Mouse (Mus musculus): Measurements from ENCODE around the gene Rps6kc1.

GRCm38 (mm10) chr1:190846956-190847355, 64.6 kb downstream of the Rps6kc1 start:
- TF ChIP-seq CTCF (IDR thresholded peaks at IDR 0.05; ENCODE audit: control insufficient read depth, insufficient read depth, low read length) (no peak), POLR2A (IDR thresholded peaks at IDR 0.05; ENCODE audit: borderline replicate concordance, control insufficient read depth, low read depth, low read length) (no peak)
